17 mouse cellular contexts compared by ENCODE assay signal in genomic region chr12:33851736-33852135, GRCm38 (mm10).
DNase-seq lines count a peak whose midpoint lies in the region; ATAC-seq and TF ChIP-seq lines count a peak whose summit lies in the region.
"Had no signal": no experiment of that assay in that cellular context is flagged by ENCODE, and none has a peak within 500 bp of the region (broad histone marks: within the 10 kb centered on the region; RNA-seq: fewer than 3 reads in every experiment).

No protein-coding gene starts in this region.

- no peak overlapping the region for H3K27ac ChIP-seq in hindbrain, embryonic 11.5 days (ENCODE audit: low read depth, low read length)
- H3K27ac ChIP-seq in hindbrain, embryonic 10.5 days = no peak overlapping the region
- H3K27ac ChIP-seq in forebrain, embryonic 13.5 days = no peak overlapping the region
- no peak overlapping the region for H3K27ac ChIP-seq in midbrain, embryonic 13.5 days
- H3K27ac ChIP-seq in heart, adult 2 months = no peak overlapping the region
- H3K27ac ChIP-seq: embryonic facial prominence, embryonic 12.5 days; layer of hippocampus, adult 2 months; liver, embryonic 15.5 days had no signal

- TF ChIP-seq POLR2A in heart, adult 2 months (IDR thresholded peaks at IDR 0.05; ENCODE audit: insufficient read depth, low read depth, low read length) = no peak

- no peaks in the 10 kb centered on the region for H3K79me2 ChIP-seq in heart, adult 2 months (replicated peaks; ENCODE audit: control insufficient read depth, insufficient read depth, low read length)

- DNase-seq in hindbrain, embryonic 11.5 days (ENCODE audit: low spot score) = peak; percentile 37
- no peak for DNase-seq in hindbrain, embryonic 10.5 days (ENCODE audit: low spot score)
- DNase-seq in Patski (ENCODE audit: low read depth, low spot score) = peak; percentile 37
- no peak for DNase-seq in right cerebral cortex, postnatal 10 days (ENCODE audit: low spot score in 2 of 2)
- DNase-seq in heart, adult 2 months = no peak
- no peak for DNase-seq in urinary bladder, postnatal 25 days (ENCODE audit: low spot score)
- DNase-seq: cerebellum, adult 2 months; lung, postnatal 4 days had no signal

- H3K4me1 ChIP-seq in hindbrain, embryonic 11.5 days (replicated peaks; ENCODE audit: control insufficient read depth, insufficient read depth, low read length) = no peaks in the 10 kb centered on the region
- H3K4me1 ChIP-seq in hindbrain, embryonic 10.5 days (replicated peaks) = peaks cover 8% of the 10 kb centered on the region; the same call in 1 of the 2 replicates
- peaks cover 5% of the 10 kb centered on the region for H3K4me1 ChIP-seq in forebrain, embryonic 13.5 days
- peaks cover 5% of the 10 kb centered on the region for H3K4me1 ChIP-seq in midbrain, embryonic 13.5 days (replicated peaks)
- no peaks in the 10 kb centered on the region for H3K4me1 ChIP-seq in heart, adult 2 months (ENCODE audit: control insufficient read depth, insufficient read depth, low read length)
- H3K4me1 ChIP-seq: embryonic facial prominence, embryonic 12.5 days; liver, embryonic 15.5 days had no signal

- no peak for TF ChIP-seq EP300 in heart, adult 2 months (IDR thresholded peaks at IDR 0.05; ENCODE audit: insufficient read depth, low read depth, low read length)

- no peaks in the 10 kb centered on the region for H3K27me3 ChIP-seq in hindbrain, embryonic 11.5 days (ENCODE audit: control insufficient read depth, insufficient read depth, low read length)
- no peaks in the 10 kb centered on the region for H3K27me3 ChIP-seq in hindbrain, embryonic 10.5 days (ENCODE audit: insufficient read depth, poor library complexity, severe bottlenecking)
- H3K27me3 ChIP-seq in Patski = no peaks in the 10 kb centered on the region
- H3K27me3 ChIP-seq in forebrain, embryonic 13.5 days = no peaks in the 10 kb centered on the region
- H3K27me3 ChIP-seq in midbrain, embryonic 13.5 days = no peaks in the 10 kb centered on the region
- no peaks in the 10 kb centered on the region for H3K27me3 ChIP-seq in heart, adult 2 months (ENCODE audit: control insufficient read depth, insufficient read depth, low read length)
- H3K27me3 ChIP-seq: embryonic facial prominence, embryonic 12.5 days; liver, embryonic 15.5 days had no signal

- no peak overlapping the region for H3K9ac ChIP-seq in hindbrain, embryonic 11.5 days (ENCODE audit: low read depth, low read length)
- H3K9ac ChIP-seq in forebrain, embryonic 13.5 days = no peak overlapping the region
- H3K9ac ChIP-seq in midbrain, embryonic 13.5 days (replicated peaks) = no peak overlapping the region
- no peak overlapping the region for H3K9ac ChIP-seq in heart, adult 2 months (ENCODE audit: low read depth, low read length)
- H3K9ac ChIP-seq: embryonic facial prominence, embryonic 12.5 days; liver, embryonic 15.5 days had no signal

- POLR2A ChIA-PET in Patski (lab: Charles Lee) = no interaction called here

- H3K9me3 ChIP-seq in hindbrain, embryonic 11.5 days (ENCODE audit: control insufficient read depth, low read length) = no peaks in the 10 kb centered on the region
- H3K9me3 ChIP-seq in hindbrain, embryonic 10.5 days = no peaks in the 10 kb centered on the region
- no peaks in the 10 kb centered on the region for H3K9me3 ChIP-seq in forebrain, embryonic 13.5 days (replicated peaks)
- H3K9me3 ChIP-seq in midbrain, embryonic 13.5 days = no peaks in the 10 kb centered on the region
- H3K9me3 ChIP-seq: embryonic facial prominence, embryonic 12.5 days; liver, embryonic 15.5 days had no signal

- no peak for TF ChIP-seq CTCF in Patski (IDR thresholded peaks at IDR 0.05)
- TF ChIP-seq CTCF in heart, adult 2 months (IDR thresholded peaks at IDR 0.05) = no peak

- CTCF ChIA-PET in Patski (lab: Charles Lee) = interaction anchor here (1.1 to 1.4 kb wide), 2 partner anchors 9 to 18 kb away, joined by 3 to 4 read pairs; no protein-coding TSS in a partner anchor

- no peak for ATAC-seq in hindbrain, embryonic 11.5 days (ENCODE audit: low FRiP score)
- peak; percentile 90 for ATAC-seq in Patski
- ATAC-seq in forebrain, embryonic 13.5 days = peak; percentile 65; the same call in 1 of the 2 replicates
- 0 out of 2 replicates have a peak, but pooled peaks have one; percentile 62 for ATAC-seq in midbrain, embryonic 13.5 days
- ATAC-seq: activated CD4-positive, CD25-positive, alpha-beta regulatory T cell, adult 4 months; intestine, postnatal 0 days had no signal

- intact Hi-C loops in heart, adult 2 months (cut with DNase I) = no loop called here

- H3K4me3 ChIP-seq in hindbrain, embryonic 11.5 days (ENCODE audit: low read depth, low read length) = no peak overlapping the region
- no peak overlapping the region for H3K4me3 ChIP-seq in hindbrain, embryonic 10.5 days
- H3K4me3 ChIP-seq in forebrain, embryonic 13.5 days = no peak overlapping the region
- no peak overlapping the region for H3K4me3 ChIP-seq in midbrain, embryonic 13.5 days (replicated peaks)
- no peak overlapping the region for H3K4me3 ChIP-seq in heart, adult 2 months
- H3K4me3 ChIP-seq: embryonic facial prominence, embryonic 12.5 days; layer of hippocampus, adult 2 months; liver, embryonic 15.5 days; myocyte had no signal

- in situ Hi-C loops in Patski (cut with MboI; ENCODE audit: low pct_unique_long_range_greater_than_20kb) = no loop called here

- H3K4me2 ChIP-seq in hindbrain, embryonic 11.5 days (replicated peaks; ENCODE audit: low read depth, low read length) = no peak overlapping the region
- no peak overlapping the region for H3K4me2 ChIP-seq in forebrain, embryonic 13.5 days
- no peak overlapping the region for H3K4me2 ChIP-seq in midbrain, embryonic 13.5 days (replicated peaks)
- H3K4me2 ChIP-seq: embryonic facial prominence, embryonic 12.5 days; liver, embryonic 15.5 days had no signal

- WGBS in hindbrain, embryonic 11.5 days = 71% methylated on average over 1 of the region's 1 CpGs
- 78% methylated on average over 1 of the region's 1 CpGs for WGBS in hindbrain, embryonic 10.5 days
- 29% methylated on average over 1 of the region's 1 CpGs for WGBS in forebrain, embryonic 13.5 days
- WGBS in midbrain, embryonic 13.5 days = 72% methylated on average over 1 of the region's 1 CpGs
- 78% methylated on average over 1 of the region's 1 CpGs for WGBS in heart, adult 2 months

- no peaks in the 10 kb centered on the region for H3K36me3 ChIP-seq in hindbrain, embryonic 11.5 days (ENCODE audit: control insufficient read depth, insufficient read depth, low read length)
- no peaks in the 10 kb centered on the region for H3K36me3 ChIP-seq in hindbrain, embryonic 10.5 days
- H3K36me3 ChIP-seq in forebrain, embryonic 13.5 days (ENCODE audit: poor library complexity, severe bottlenecking) = no peaks in the 10 kb centered on the region
- no peaks in the 10 kb centered on the region for H3K36me3 ChIP-seq in midbrain, embryonic 13.5 days
- H3K36me3 ChIP-seq in heart, adult 2 months (ENCODE audit: control insufficient read depth, insufficient read depth, low read length) = no peaks in the 10 kb centered on the region
- H3K36me3 ChIP-seq: embryonic facial prominence, embryonic 12.5 days; G1E; liver, embryonic 15.5 days had no signal

Comparison
In these comparisons a context has a peak if more than half of its experiments do, and no peak if none do; other contexts are left out.
1. DNase-seq: peak in hindbrain, embryonic 11.5 days (single experiment) and Patski (single experiment); none in hindbrain, embryonic 10.5 days (single experiment), right cerebral cortex, postnatal 10 days (0 of 2), heart, adult 2 months (0 of 2) and urinary bladder, postnatal 25 days (single experiment).